Mouse (Mus musculus) heart, embryonic 12.5 days (tissue): ENCODE data around the gene Stam. TPM values are rescaled to one million over a fixed set of nuclear protein-coding genes. Genes with fewer than 3 reads are reported as not detected.

Source experiments
- ATAC-seq: fragments of 200-750 bp; cut with Nextera tagmentation; 2 replicates; pipeline ENCODE4 v1.8.0; 2017; ENCODE audit warnings: moderate TSS enrichment, moderate library complexity; ENCODE audit not compliant: insufficient number of reproducible peaks, low FRiP score
- H3K27ac ChIP-seq: fragments of 300-500 bp; sonication (generic); 2 replicates; pipeline ENCODE4 v1.5.1; 2016; ENCODE audit warnings: mild to moderate bottlenecking, moderate library complexity; ENCODE audit not compliant: poor library complexity, severe bottlenecking
- H3K27me3 ChIP-seq: fragments of 300-500 bp; sonication (generic); replicated peaks from 2 replicates; pipeline ENCODE4 v1.6.1; 2016; ENCODE audit warnings: mild to moderate bottlenecking, moderate library complexity
- H3K36me3 ChIP-seq: fragments of 300-500 bp; sonication (generic); 2 replicates; pipeline ENCODE4 v1.6.1; 2016; ENCODE audit warnings: mild to moderate bottlenecking, moderate library complexity
- H3K4me1 ChIP-seq: fragments of 300-500 bp; sonication (generic); replicated peaks from 2 replicates; pipeline ENCODE4 v1.6.1; 2016; ENCODE audit warnings: mild to moderate bottlenecking
- H3K4me2 ChIP-seq: fragments of 300-500 bp; sonication (generic); 2 replicates; pipeline ENCODE4 v1.6.1; 2016; ENCODE audit warnings: mild to moderate bottlenecking, moderate library complexity
- H3K4me3 ChIP-seq: fragments of 300-500 bp; sonication (generic); 2 replicates; pipeline ENCODE4 v1.5.1; 2016; ENCODE audit warnings: mild to moderate bottlenecking
- H3K9ac ChIP-seq: fragments of 300-500 bp; sonication (generic); 2 replicates; pipeline ENCODE4 v1.6.1; 2016; ENCODE audit warnings: mild to moderate bottlenecking, moderate library complexity
- H3K9me3 ChIP-seq: fragments of 300-500 bp; sonication (generic); replicated peaks from 2 replicates; pipeline ENCODE4 v1.6.1; 2016; ENCODE audit warnings: mild to moderate bottlenecking, moderate library complexity
- WGBS: fragments of 180-500 bp; shearing (Covaris S2); methylation state at CpG from one replicate; pipeline ENCODE4 v1.1.7; 2016; 5-methylcytosine and 5-hydroxymethylcytosine counted together
- polyA plus RNA-seq: library from polyadenylated mRNA; unstranded; fragments of >200 nt; fragmentation: Nextera tagmentation; extraction: Ambion mirVana; gene quantifications from 2 replicates; pipeline ENCODE4 v1.2.1, GENCODE M21; 2016

Stam gene
- polyA plus RNA-seq, 1 experiment from 2014 or later = 63.1 TPM

DNA sequence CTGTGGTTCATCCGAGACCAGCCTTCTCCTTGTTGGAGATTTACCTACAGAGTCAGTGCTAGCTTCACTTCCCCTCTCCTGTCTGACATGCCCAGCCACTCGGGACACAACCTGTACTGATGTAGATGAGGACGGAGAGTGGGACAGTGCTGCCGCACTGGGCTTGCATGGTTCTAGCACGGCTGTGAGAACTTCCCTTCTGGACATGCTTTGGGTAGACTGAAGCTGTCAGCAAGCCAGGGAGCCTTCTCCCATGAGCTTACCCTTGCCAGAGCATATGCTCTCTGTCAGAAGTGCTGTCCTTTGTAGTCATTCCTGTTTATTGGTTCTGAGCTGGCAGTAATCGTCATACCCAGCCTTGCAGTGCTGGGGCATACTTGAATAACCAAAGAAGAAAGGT is 78.0 kb downstream of the Stam start:
- no peaks in the 10 kb centered on the region for H3K27me3 ChIP-seq
- no peak for ATAC-seq
- 92% methylated on average over 6 of the region's 6 CpGs for WGBS
- no peaks in the 10 kb centered on the region for H3K9me3 ChIP-seq
- no peak overlapping the region for H3K4me2 ChIP-seq
- 0 out of 2 replicates have a peak, but pooled peaks cover 5% of the 10 kb centered on the region for H3K36me3 ChIP-seq
- H3K4me3 ChIP-seq = no peak overlapping the region
- H3K27ac ChIP-seq = no peak overlapping the region
- no peak overlapping the region for H3K9ac ChIP-seq
- H3K4me1 ChIP-seq = no peaks in the 10 kb centered on the region

DNA sequence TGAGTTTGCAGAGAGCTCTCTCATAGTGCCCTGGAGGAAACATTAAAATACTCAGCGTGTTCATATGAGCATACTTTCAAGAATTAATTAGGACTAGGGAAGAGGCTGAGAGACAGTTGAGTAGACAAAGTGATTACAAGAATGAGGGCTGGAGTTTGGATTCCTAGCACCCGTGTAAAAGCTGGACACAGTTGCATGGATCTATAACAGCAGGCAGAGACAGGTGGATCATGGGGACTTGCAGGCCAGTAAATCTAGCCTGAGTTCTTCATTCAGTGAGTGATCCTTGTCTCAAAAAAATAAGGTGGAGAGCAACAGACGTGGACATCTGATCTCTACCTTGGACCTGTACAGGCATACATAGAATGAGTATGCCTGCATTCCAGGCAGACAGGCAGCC is 85.1 kb downstream of the Stam start:
- H3K27ac ChIP-seq = no peak overlapping the region
- ATAC-seq = no peak
- H3K9ac ChIP-seq = no peak overlapping the region
- H3K4me2 ChIP-seq = no peak overlapping the region
- no peak overlapping the region for H3K4me3 ChIP-seq
- 63% methylated on average over 3 of the region's 3 CpGs for WGBS
- H3K4me1 ChIP-seq = peaks cover 11% of the 10 kb centered on the region; the same call in 1 of the 2 replicates
- H3K27me3 ChIP-seq = no peaks in the 10 kb centered on the region
- H3K36me3 ChIP-seq = no peaks in the 10 kb centered on the region
- H3K9me3 ChIP-seq = no peaks in the 10 kb centered on the region

- H3K36me3 ChIP-seq = no peaks in the 10 kb centered on the region
- H3K27me3 ChIP-seq = no peaks in the 10 kb centered on the region
- no peaks in the 10 kb centered on the region for H3K9me3 ChIP-seq
- no peak overlapping the region for H3K4me2 ChIP-seq
- H3K4me1 ChIP-seq = peaks cover 11% of the 10 kb centered on the region; the same call in 1 of the 2 replicates
- no peak for ATAC-seq
- no peak overlapping the region for H3K27ac ChIP-seq
- WGBS = 70% methylated on average over 2 of the region's 2 CpGs
- no peak overlapping the region for H3K9ac ChIP-seq
- H3K4me3 ChIP-seq = no peak overlapping the region
Measured at GRCm38 (mm10) chr2:14159756-14160155, 85.9 kb downstream of the Stam start.

DNA sequence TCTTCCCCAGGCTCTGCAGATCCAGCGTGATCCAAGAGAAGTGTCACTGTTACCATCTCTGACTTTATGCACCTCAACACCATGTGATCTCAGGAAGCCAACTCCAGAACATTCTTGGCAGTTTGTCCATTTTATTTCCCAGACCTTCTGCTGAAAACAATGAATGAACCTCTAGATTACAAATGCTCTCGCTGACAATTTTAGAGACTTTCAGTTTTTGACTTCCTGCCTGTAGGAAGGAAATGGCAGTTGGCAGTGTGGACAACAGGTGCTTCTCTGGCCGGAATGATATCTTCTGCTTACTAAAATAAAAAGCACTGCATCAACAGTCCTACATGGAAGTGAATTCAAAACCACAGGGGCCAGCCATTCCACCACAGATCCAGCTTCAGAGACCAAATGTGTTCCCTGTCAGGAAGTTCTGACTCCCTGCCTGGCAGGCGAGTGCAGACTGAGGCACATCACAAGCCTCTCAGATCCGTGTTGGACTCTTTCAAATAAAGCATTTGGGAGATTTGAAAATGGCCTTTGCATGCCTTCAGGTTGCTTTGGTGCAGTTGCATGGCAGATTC is 90.6 kb downstream of the Stam start:
- Histone ChIP-seq H3K9ac (no peak overlapping the region), H3K9me3 (no peaks in the 10 kb centered on the region), H3K27me3 (no peaks in the 10 kb centered on the region), H3K4me2 (no peak overlapping the region), H3K36me3 (no peaks in the 10 kb centered on the region), H3K27ac (0 out of 2 replicates have a peak overlapping the region, but pooled peaks have one; percentile 20), H3K4me1 (0 out of 2 replicates have a peak, but pooled peaks cover 5% of the 10 kb centered on the region), H3K4me3 (no peak overlapping the region)
- ATAC-seq = no peak
- WGBS = 64% methylated on average over 5 of the region's 5 CpGs

DNA sequence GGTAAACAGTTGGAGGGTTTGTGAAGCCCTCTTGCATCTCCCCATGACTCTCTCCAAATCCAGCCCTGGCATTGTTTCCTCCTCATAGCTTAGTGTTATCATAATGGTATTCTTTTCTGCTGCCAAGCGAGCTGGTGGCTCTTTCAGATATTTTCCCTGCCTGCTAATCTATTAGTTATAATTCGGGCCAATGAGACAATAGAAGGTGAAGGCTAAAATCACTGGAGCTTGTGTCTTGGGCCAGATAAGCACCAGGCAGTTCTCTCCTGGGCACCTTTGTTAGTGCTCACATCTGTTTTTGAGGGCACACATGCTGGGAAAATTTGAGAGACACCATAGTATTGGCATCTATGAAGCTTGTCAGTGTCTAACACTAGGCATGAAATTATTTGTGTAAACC is 91.2 kb downstream of the Stam start:
- Histone ChIP-seq H3K36me3 (no peaks in the 10 kb centered on the region), H3K27me3 (no peaks in the 10 kb centered on the region), H3K27ac (peak overlapping the region; percentile 20; the same call in 1 of the 2 replicates), H3K9me3 (no peaks in the 10 kb centered on the region), H3K4me3 (no peak overlapping the region), H3K4me1 (0 out of 2 replicates have a peak, but pooled peaks cover 2% of the 10 kb centered on the region), H3K9ac (no peak overlapping the region), H3K4me2 (no peak overlapping the region)
- no peak for ATAC-seq
- WGBS = 48% methylated on average over 2 of the region's 2 CpGs

DNA sequence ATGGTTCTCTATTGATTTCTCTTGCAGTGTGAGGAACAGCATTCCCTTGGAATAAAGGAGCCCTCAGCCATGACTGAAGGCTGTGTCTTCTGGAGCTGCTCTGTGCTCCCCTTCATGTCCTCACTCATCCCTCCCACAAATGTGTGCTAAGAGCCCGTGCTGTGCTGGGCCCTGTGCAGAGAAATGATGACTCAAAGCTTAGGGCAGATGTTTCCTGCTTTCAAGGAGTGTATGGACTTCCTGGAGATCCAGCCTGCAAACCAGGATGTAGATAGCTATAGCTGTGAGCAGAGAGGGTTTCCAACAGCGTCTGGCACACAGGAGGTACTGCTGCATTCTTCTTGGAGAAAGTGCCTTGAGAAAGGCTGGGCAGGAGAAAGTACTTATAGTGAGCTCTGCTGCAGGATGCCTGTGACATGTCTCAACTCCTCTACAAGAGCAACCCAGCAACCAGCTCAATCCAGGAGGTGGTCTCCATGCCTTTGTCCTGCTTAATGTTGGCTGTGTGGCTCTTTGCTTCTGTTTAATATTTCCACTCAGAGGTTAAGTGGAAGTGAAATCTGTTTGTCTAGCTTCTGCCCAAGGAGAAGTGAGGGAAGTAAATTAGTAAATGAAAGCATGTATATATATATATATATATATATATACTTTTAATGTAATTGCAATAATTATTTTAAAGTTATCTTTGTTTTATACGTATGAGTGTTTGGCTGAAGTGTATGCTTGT is 91.9 kb downstream of the Stam start:
- 53% methylated on average over 3 of the region's 3 CpGs for WGBS
- no peak overlapping the region for H3K4me3 ChIP-seq

GRCm38 (mm10) chr2:14167721-14168120 is 93.8 kb downstream of the Stam start:
- Histone ChIP-seq H3K27ac (no peak overlapping the region), H3K4me2 (no peak overlapping the region), H3K36me3 (no peaks in the 10 kb centered on the region), H3K4me1 (no peaks in the 10 kb centered on the region), H3K9me3 (no peaks in the 10 kb centered on the region), H3K27me3 (no peaks in the 10 kb centered on the region), H3K9ac (no peak overlapping the region), H3K4me3 (no peak overlapping the region)
- no peak for ATAC-seq

More for the DNA sequence above, 91.9 kb downstream of the Stam start:
- Histone ChIP-seq H3K4me2 (no peak overlapping the region), H3K36me3 (no peaks in the 10 kb centered on the region), H3K27me3 (no peaks in the 10 kb centered on the region), H3K9me3 (no peaks in the 10 kb centered on the region), H3K27ac (peak overlapping the region; percentile 45; the same call in 1 of the 2 replicates), H3K4me1 (no peaks in the 10 kb centered on the region), H3K9ac (no peak overlapping the region)
- ATAC-seq = peak; percentile 84

GRCm38 (mm10) chr2:14174334-14174733 is 100.4 kb downstream of the Stam start, which contains the start of gene Tmem236:
TSS of gene Tmem236 (plus strand) at chr2:14174523.
- WGBS = 77% methylated on average over 3 of the region's 3 CpGs
- Histone ChIP-seq H3K4me2 (no peak within 1 kb of the TSS), H3K4me3 (no peak within 1 kb of the TSS), H3K9ac (no peak within 1 kb of the TSS), H3K27me3 (no peaks in the 10 kb centered on the region), H3K4me1 (no peaks in the 10 kb centered on the region), H3K36me3 (no peaks in the 10 kb centered on the region), H3K27ac (no peak within 1 kb of the TSS), H3K9me3 (no peaks in the 10 kb centered on the region)
- ATAC-seq = no peak

DNA sequence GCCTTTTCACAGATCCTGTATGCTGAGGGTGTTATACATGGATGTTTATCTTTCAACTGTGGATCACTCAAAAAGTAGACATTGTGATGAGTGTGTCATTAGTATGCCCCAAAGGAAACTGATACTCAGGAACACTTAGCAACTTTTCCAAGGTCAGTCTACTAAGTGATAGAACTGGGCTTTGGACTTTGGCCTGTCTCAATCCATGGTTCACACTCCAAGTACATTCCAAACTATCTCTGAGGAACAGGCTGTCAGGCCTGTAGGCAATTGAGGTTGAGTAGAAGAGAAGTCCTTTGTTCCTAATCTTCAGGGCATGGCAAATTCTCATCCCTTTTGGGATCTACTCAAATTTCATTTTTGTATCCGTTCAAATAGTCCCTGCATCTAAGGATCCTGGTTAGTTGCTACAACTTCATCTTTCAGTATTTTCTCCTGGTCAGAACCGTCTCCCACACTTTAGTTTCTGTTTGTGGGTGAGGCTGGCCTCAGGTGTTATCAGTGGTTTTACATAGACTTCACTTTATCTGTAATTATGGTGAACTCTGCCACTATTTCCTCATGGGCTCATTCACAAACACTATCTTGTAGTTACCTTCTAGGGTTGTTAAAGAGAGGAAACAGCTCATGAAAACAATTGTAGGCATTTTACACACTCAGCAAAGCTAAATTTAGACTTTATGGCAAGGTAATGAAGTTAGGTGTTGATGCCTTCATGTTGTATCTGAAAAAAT is 102.7 kb downstream of the Stam start:
- H3K4me1 ChIP-seq = no peaks in the 10 kb centered on the region
- H3K27ac ChIP-seq = no peak overlapping the region
- WGBS = 59% methylated on average over 2 of the region's 2 CpGs
- H3K27me3 ChIP-seq = no peaks in the 10 kb centered on the region
- no peaks in the 10 kb centered on the region for H3K9me3 ChIP-seq
- H3K36me3 ChIP-seq = no peaks in the 10 kb centered on the region
- H3K4me2 ChIP-seq = no peak overlapping the region
- ATAC-seq = no peak
- H3K4me3 ChIP-seq = no peak overlapping the region
- no peak overlapping the region for H3K9ac ChIP-seq

DNA sequence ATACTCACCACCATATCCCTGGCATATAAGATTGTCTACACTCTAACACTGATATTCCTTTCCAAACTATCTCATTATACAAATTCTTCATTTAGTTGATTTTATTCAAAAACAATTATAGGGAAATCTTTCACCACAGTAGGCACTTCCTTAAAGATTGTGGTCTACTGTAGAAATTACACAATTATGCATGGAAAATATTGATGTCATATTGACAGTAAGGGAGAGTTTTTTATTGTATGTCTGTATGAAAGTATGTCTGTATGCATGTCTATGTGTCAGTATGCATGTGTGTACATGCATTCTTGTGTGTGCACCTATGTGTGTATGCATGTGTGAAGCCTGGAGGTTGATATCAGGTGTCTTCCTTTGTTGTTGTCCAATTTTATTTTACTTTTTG is 110.5 kb downstream of the Stam start:
- no peaks in the 10 kb centered on the region for H3K36me3 ChIP-seq
- no peak overlapping the region for H3K4me3 ChIP-seq
- H3K4me2 ChIP-seq = no peak overlapping the region
- H3K9me3 ChIP-seq = no peaks in the 10 kb centered on the region
- H3K27ac ChIP-seq = no peak overlapping the region
- H3K27me3 ChIP-seq = no peaks in the 10 kb centered on the region
- H3K9ac ChIP-seq = no peak overlapping the region
- no peak for ATAC-seq
- H3K4me1 ChIP-seq = no peaks in the 10 kb centered on the region

GRCm38 (mm10) chr2:14190684-14191083 is 116.8 kb downstream of the Stam start:
- H3K4me3 ChIP-seq = no peak overlapping the region
- 51% methylated on average over 4 of the region's 4 CpGs for WGBS
- H3K36me3 ChIP-seq = no peaks in the 10 kb centered on the region
- no peak for ATAC-seq
- H3K4me1 ChIP-seq = peaks cover 9% of the 10 kb centered on the region; the same call in 1 of the 2 replicates
- H3K9ac ChIP-seq = no peak overlapping the region
- H3K27ac ChIP-seq = no peak overlapping the region
- H3K4me2 ChIP-seq = no peak overlapping the region
- no peaks in the 10 kb centered on the region for H3K27me3 ChIP-seq
- no peaks in the 10 kb centered on the region for H3K9me3 ChIP-seq
